ENCODE assay signal across 28 mouse cellular contexts in the genomic region with DNA sequence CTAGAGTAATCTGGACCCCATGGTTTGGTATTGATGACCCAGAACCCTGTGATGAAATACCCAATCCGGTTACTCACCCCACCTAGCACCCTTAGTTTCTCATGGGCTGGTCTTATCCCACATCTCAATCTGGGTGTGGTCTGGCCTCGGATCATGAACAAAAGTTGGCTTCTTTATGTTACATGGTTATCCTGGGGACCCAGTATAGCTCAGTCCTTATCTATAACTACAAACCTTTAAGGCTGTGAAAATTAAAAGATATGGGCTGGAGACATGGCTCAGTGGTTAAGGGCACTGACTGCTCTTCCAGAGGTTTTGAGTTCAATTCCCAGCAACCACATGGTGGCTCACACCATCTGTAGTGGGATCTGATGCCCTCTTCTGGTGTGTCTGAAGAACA. TPM values are rescaled to one million over a fixed set of nuclear protein-coding genes. Genes with fewer than 3 reads are reported as not detected.
DNase-seq lines count a peak whose midpoint lies in the region; ATAC-seq and TF ChIP-seq lines count a peak whose summit lies in the region.
"Had no signal": no experiment of that assay in that cellular context is flagged by ENCODE, and none has a peak within 500 bp of the region (broad histone marks: within the 10 kb centered on the region; RNA-seq: fewer than 3 reads in every experiment).

No protein-coding gene starts in this region.

- no peak overlapping the region for H3K9ac ChIP-seq in MEL (ENCODE audit: control insufficient read depth, low read depth, low read length, poor library complexity, severe bottlenecking)
- no peak overlapping the region for H3K9ac ChIP-seq in liver, embryonic 15.5 days
- H3K9ac ChIP-seq in heart, embryonic 11.5 days (ENCODE audit: low read depth, low read length) = no peak overlapping the region
- H3K9ac ChIP-seq: embryonic facial prominence, embryonic 13.5 days; forebrain, postnatal 0 days; heart, embryonic 13.5 days; hindbrain, embryonic 14.5 days had no signal

- TF ChIP-seq EP300 in MEL (IDR thresholded peaks at IDR 0.05; ENCODE audit: low read depth in 1 of 2, low read length in 2 of 2) = peak in 1 of 2 experiments; percentile 76; a peak in 3 of 4 replicates

- no peak for TF ChIP-seq CTCF in MEL (IDR thresholded peaks at IDR 0.05 in 2 of 3, conservative IDR thresholded peaks at IDR 0.05 in 1 of 3; ENCODE audit: control insufficient read depth in 1 of 3, insufficient read depth in 1 of 3, low read depth in 2 of 3, low read length in 3 of 3, poor library complexity in 1 of 3, severe bottlenecking in 1 of 3)

- WGBS in liver, embryonic 15.5 days (ENCODE audit: insufficient replicate concordance) = 31% methylated on average over 2 of the region's 2 CpGs
- WGBS in heart, embryonic 11.5 days (ENCODE audit: insufficient replicate concordance) = 74% methylated on average over 2 of the region's 2 CpGs

- 0 out of 2 replicates have a peak, but pooled peaks have one; percentile 11 for ATAC-seq in erythroblast, adult 5-6 weeks (replicated peaks; ENCODE audit: low FRiP score, poor library complexity, severe bottlenecking)
- ATAC-seq in liver, embryonic 15.5 days (ENCODE audit: insufficient read depth) = 0 out of 2 replicates have a peak, but pooled peaks have one; percentile 40
- ATAC-seq in megakaryocyte progenitor cell, adult 5-6 weeks (replicated peaks; ENCODE audit: poor library complexity) = peak; percentile 51
- no peak for ATAC-seq in heart, embryonic 11.5 days (replicated peaks; ENCODE audit: insufficient number of reproducible peaks, low FRiP score, low TSS enrichment)
- ATAC-seq: activated CD4-positive, CD25-positive, alpha-beta regulatory T cell, adult 4 months; CD4-positive, CD25-positive, alpha-beta regulatory T cell, adult 4 months; forebrain, embryonic 14.5 days; forebrain, postnatal 0 days; hindbrain, postnatal 0 days; inflammation-experienced regulatory T-cells, adult 6 months had no signal

- peak; percentile 69 for DNase-seq in MEL (ENCODE audit: low read depth, low spot score)
- no peak for DNase-seq in heart, adult 8-10 months (ENCODE audit: low spot score)
- no peak for DNase-seq in kidney, postnatal 10 days
- DNase-seq: adrenal gland, adult 8-10 months; adrenal gland, postnatal 25 days; cerebellum, adult 11-12 months; cerebellum, adult 9-10 months; cerebellum, postnatal 36 days; embryo, embryonic 11 days; forebrain, postnatal 0 days; gastrocnemius, adult 2 months; gastrocnemius, postnatal 14 days; heart, adult 11 months; heart, postnatal 14 days; heart, postnatal 4 days had no signal

- no peak for TF ChIP-seq RAD21 in MEL (IDR thresholded peaks at IDR 0.05; ENCODE audit: low read depth, low read length)

- peaks cover 8 to 24% of the 10 kb centered on the region in 2 experiments; a peak in 3 of 4 replicates for H3K4me1 ChIP-seq in MEL (ENCODE audit: control insufficient read depth in 1 of 2, insufficient read depth in 2 of 2, low read length in 2 of 2)
- H3K4me1 ChIP-seq in liver, embryonic 15.5 days (replicated peaks) = no peaks in the 10 kb centered on the region
- no peaks in the 10 kb centered on the region for H3K4me1 ChIP-seq in heart, embryonic 11.5 days (ENCODE audit: control insufficient read depth, insufficient read depth, low read length)

- no peaks in the 10 kb centered on the region for H3K9me3 ChIP-seq in MEL (replicated peaks; ENCODE audit: insufficient read depth, low read length)
- H3K9me3 ChIP-seq in liver, embryonic 15.5 days (replicated peaks) = no peaks in the 10 kb centered on the region
- no peaks in the 10 kb centered on the region for H3K9me3 ChIP-seq in heart, embryonic 11.5 days (replicated peaks; ENCODE audit: control insufficient read depth, low read length)
- H3K9me3 ChIP-seq: embryonic facial prominence, embryonic 10.5 days; heart, embryonic 13.5 days had no signal

- H3K4me3 ChIP-seq in MEL (ENCODE audit: control insufficient read depth in 1 of 2, insufficient read depth in 1 of 2, low read depth in 2 of 2, low read length in 2 of 2) = no peak overlapping the region
- no peak overlapping the region for H3K4me3 ChIP-seq in liver, embryonic 15.5 days (replicated peaks)
- H3K4me3 ChIP-seq in heart, embryonic 11.5 days (ENCODE audit: low read depth, low read length) = no peak overlapping the region
- H3K4me3 ChIP-seq: embryonic facial prominence, embryonic 10.5 days; embryonic facial prominence, embryonic 13.5 days; gastrocnemius, adult 2 months; heart, embryonic 13.5 days had no signal

- no peak overlapping the region for H3K27ac ChIP-seq in MEL (ENCODE audit: control insufficient read depth, low read depth, low read length)
- no peak overlapping the region for H3K27ac ChIP-seq in liver, embryonic 15.5 days (replicated peaks)
- no peak overlapping the region for H3K27ac ChIP-seq in heart, embryonic 11.5 days (ENCODE audit: low read depth, low read length)
- H3K27ac ChIP-seq: embryonic facial prominence, embryonic 10.5 days; embryonic facial prominence, embryonic 13.5 days; gastrocnemius, adult 2 months; heart, embryonic 13.5 days; hindbrain, embryonic 14.5 days; hindbrain, postnatal 0 days had no signal

- no peak overlapping the region for H3K4me2 ChIP-seq in liver, embryonic 15.5 days
- H3K4me2 ChIP-seq in heart, embryonic 11.5 days = no peak overlapping the region
- H3K4me2 ChIP-seq: embryonic facial prominence, embryonic 13.5 days; heart, embryonic 13.5 days; hindbrain, embryonic 14.5 days had no signal

- H3K36me3 ChIP-seq in MEL (ENCODE audit: control insufficient read depth in 1 of 2, insufficient read depth in 2 of 2, low read length in 2 of 2) = peaks cover 0 to 15% of the 10 kb centered on the region in 2 experiments; a peak in 2 of 4 replicates
- no peaks in the 10 kb centered on the region for H3K36me3 ChIP-seq in liver, embryonic 15.5 days (replicated peaks)
- no peaks in the 10 kb centered on the region for H3K36me3 ChIP-seq in heart, embryonic 11.5 days (ENCODE audit: control insufficient read depth, insufficient read depth, low read length)
- H3K36me3 ChIP-seq: embryonic facial prominence, embryonic 10.5 days; embryonic facial prominence, embryonic 13.5 days; heart, embryonic 13.5 days had no signal

- no peak for TF ChIP-seq POLR2A in MEL (IDR thresholded peaks at IDR 0.05; ENCODE audit: control insufficient read depth in 1 of 2, insufficient read depth in 1 of 2, low read depth in 1 of 2, low read length in 2 of 2, poor library complexity in 1 of 2)

- no peaks in the 10 kb centered on the region for H3K79me2 ChIP-seq in MEL (ENCODE audit: control insufficient read depth, insufficient read depth, low read length, poor library complexity)

- peaks cover 0 to 1% of the 10 kb centered on the region in 2 experiments; a peak in 2 of 4 replicates for H3K27me3 ChIP-seq in MEL (ENCODE audit: control insufficient read depth in 1 of 2, insufficient read depth in 2 of 2, low read length in 2 of 2)
- H3K27me3 ChIP-seq in liver, embryonic 15.5 days = 0 out of 2 replicates have a peak, but pooled peaks cover 3% of the 10 kb centered on the region
- H3K27me3 ChIP-seq in heart, embryonic 11.5 days (ENCODE audit: control insufficient read depth, insufficient read depth, low read length) = peaks cover 2% of the 10 kb centered on the region; the same call in 1 of the 2 replicates

TF ChIP-seq in MEL, 35 proteins besides CTCF, POLR2A, EP300 and RAD21 (continues in another document):
- TF ChIP-seq POLR2AphosphoS5 (IDR thresholded peaks at IDR 0.05; ENCODE audit: borderline replicate concordance, low read depth, low read length) = no peak
- TF ChIP-seq JUND (IDR thresholded peaks at IDR 0.05; ENCODE audit: low read depth, low read length) = no peak
- no peak for TF ChIP-seq UBTF (IDR thresholded peaks at IDR 0.05; ENCODE audit: borderline replicate concordance, insufficient read depth, low read depth, low read length)
- TF ChIP-seq POLR2AphosphoS2 (IDR thresholded peaks at IDR 0.05; ENCODE audit: low read length) = no peak
- no peak for TF ChIP-seq BHLHE40 (IDR thresholded peaks at IDR 0.05; ENCODE audit: borderline replicate concordance, low read depth, low read length)
- TF ChIP-seq ZNF384 (IDR thresholded peaks at IDR 0.05; ENCODE audit: low read depth, low read length) = no peak
- TF ChIP-seq ELF1 (IDR thresholded peaks at IDR 0.05; ENCODE audit: low read depth, low read length) = no peak
- no peak for TF ChIP-seq KAT2A (conservative IDR thresholded peaks at IDR 0.05; ENCODE audit: low read depth, low read length)
- no peak for TF ChIP-seq MAX (IDR thresholded peaks at IDR 0.05; ENCODE audit: low read length)
- no peak for TF ChIP-seq TAL1 (IDR thresholded peaks at IDR 0.05; ENCODE audit: low read length)
- TF ChIP-seq CHD2 (IDR thresholded peaks at IDR 0.05; ENCODE audit: low read length) = no peak
- peak; percentile 96 for TF ChIP-seq TBP (IDR thresholded peaks at IDR 0.05; ENCODE audit: low read depth, low read length)
- TF ChIP-seq ZC3H11A (IDR thresholded peaks at IDR 0.05; ENCODE audit: low read depth, low read length) = no peak
- peak; percentile 68 for TF ChIP-seq GATA1 (IDR thresholded peaks at IDR 0.05; ENCODE audit: low read depth, low read length)

RNA-seq across cellular contexts. Expression of a gene that starts 29.3 kb away (rescaled TPM):
- 63.1 and 70.3 TPM in 2 replicates for total RNA-seq in MEL (2012; rRNA removed)
- polyA plus RNA-seq in MEL (2012; ENCODE audit: insufficient read depth in 1 of 2, insufficient read length in 2 of 2, low read depth in 1 of 2, low replicate concordance in 2 of 2, missing spikeins in 1 of 2) = 100 to 1,000 TPM; 105 to 240 TPM
- 792 and 830 TPM in 2 replicates for total RNA-seq in erythroblast, adult 5-6 weeks (2015; ENCODE audit: low replicate concordance)
- 550 and 581 TPM in 2 replicates for total RNA-seq in erythroblast, adult 5-6 weeks (2017; ENCODE audit: low replicate concordance)
- polyA plus RNA-seq in liver, embryonic 15.5 days (2015; fragmentation: Nextera tagmentation; extraction: Ambion mirVana) = 94.6 and 121 TPM in 2 replicates
- total RNA-seq in megakaryocyte progenitor cell, adult 5-6 weeks (2015) = 25.3 and 35.0 TPM in 2 replicates
- 7.7 and 8.0 TPM in 2 replicates for total RNA-seq in megakaryocyte progenitor cell, adult 5-6 weeks (2017)
- total RNA-seq in heart, adult 8-10 months (2022) = 1 to 10 TPM; 1.8 to 7.5 (median 5.4) TPM
- 0.54 and 1.2 TPM in 2 replicates for polyA plus RNA-seq in heart, embryonic 11.5 days (2014; fragmentation: Nextera tagmentation; extraction: Ambion mirVana)

RNA-seq across cellular contexts. Expression of a gene that starts 46.9 kb away (rescaled TPM):
- total RNA-seq in MEL (2012; rRNA removed) = 72.5 and 95.9 TPM in 2 replicates
- polyA plus RNA-seq in MEL (2012; ENCODE audit: insufficient read depth in 1 of 2, insufficient read length in 2 of 2, low read depth in 1 of 2, low replicate concordance in 2 of 2, missing spikeins in 1 of 2) = 10 to 100 TPM in 1 of 2 experiments, not detected in 1; 97.7 TPM
- total RNA-seq in erythroblast, adult 5-6 weeks (2015; ENCODE audit: low replicate concordance) = 0.96 and 4.6 TPM in 2 replicates
- total RNA-seq in erythroblast, adult 5-6 weeks (2017; ENCODE audit: low replicate concordance) = 10.0 and 17.6 TPM in 2 replicates
- polyA plus RNA-seq in liver, embryonic 15.5 days (2015; fragmentation: Nextera tagmentation; extraction: Ambion mirVana) = 15.9 and 19.3 TPM in 2 replicates
- 14.8 and 15.1 TPM in 2 replicates for total RNA-seq in megakaryocyte progenitor cell, adult 5-6 weeks (2015)
- 39.7 and 46.6 TPM in 2 replicates for total RNA-seq in megakaryocyte progenitor cell, adult 5-6 weeks (2017)
- 10 to 100 TPM; 32.7 to 39.3 (median 35.5) TPM for total RNA-seq in heart, adult 8-10 months (2022)
- 27.5 and 33.8 TPM in 2 replicates for polyA plus RNA-seq in heart, embryonic 11.5 days (2014; fragmentation: Nextera tagmentation; extraction: Ambion mirVana)
